Mouse (Mus musculus): ENCODE results near the gene Etnk2. TPM values are rescaled to one million over a fixed set of nuclear protein-coding genes. Genes with fewer than 3 reads are reported as not detected.
A peak's percentile ranks its signal among the peaks of the same experiment; 100 is the strongest.

Gene Etnk2
- polyA plus RNA-seq (2016; fragmentation: Nextera tagmentation; extraction: Ambion mirVana), result 3.0 and 3.4 TPM in 2 replicates

- Histone ChIP-seq H3K9me3 (no peaks in the 10 kb centered on the region), H3K4me1 (peaks cover 20% of the 10 kb centered on the region), H3K4me3 (peak within 1 kb of the TSS; percentile 66), H3K9ac (peak within 1 kb of the TSS; percentile 38; the same call in 1 of the 2 replicates), H3K4me2 (replicated peaks) (peak within 1 kb of the TSS; percentile 97), H3K36me3 (no peaks in the 10 kb centered on the region), H3K27ac (no peak within 1 kb of the TSS), H3K27me3 (peaks cover 32% of the 10 kb centered on the region)
- 1% methylated on average over 52 of the region's 52 CpGs for WGBS
- peak; percentile 58 for ATAC-seq (ENCODE audit: insufficient number of reproducible peaks, insufficient read depth, low FRiP score, low TSS enrichment)
These were observed at the start of gene Etnk2 for GRCm38 (mm10) chr1:133363276-133364021. Etnk2 (plus strand) TSS chr1:133363572.

- WGBS, result 19% methylated on average over 8 of the region's 8 CpGs
- ATAC-seq (ENCODE audit: insufficient number of reproducible peaks, insufficient read depth, low FRiP score, low TSS enrichment), result no peak
- H3K9me3 ChIP-seq, result 0 out of 2 replicates have a peak, but pooled peaks cover 6% of the 10 kb centered on the region
- H3K4me2 ChIP-seq (replicated peaks), result no peak overlapping the region
- no peaks in the 10 kb centered on the region for H3K36me3 ChIP-seq
- no peak overlapping the region for H3K27ac ChIP-seq
- peaks cover 9% of the 10 kb centered on the region; the same call in 1 of the 2 replicates for H3K4me1 ChIP-seq
- H3K9ac ChIP-seq, result no peak overlapping the region
- no peaks in the 10 kb centered on the region; the same call in 1 of the 2 replicates for H3K27me3 ChIP-seq
- H3K4me3 ChIP-seq, result no peak overlapping the region
These were observed 49.0 kb upstream of the Etnk2 start for GRCm38 (mm10) chr1:133314364-133314763.

- H3K4me2 ChIP-seq (replicated peaks), result no peak overlapping the region
- no peak overlapping the region for H3K27ac ChIP-seq
- WGBS, result 85% methylated on average over 6 of the region's 6 CpGs
- no peak overlapping the region for H3K9ac ChIP-seq
- no peaks in the 10 kb centered on the region for H3K36me3 ChIP-seq
- no peak for ATAC-seq (ENCODE audit: insufficient number of reproducible peaks, insufficient read depth, low FRiP score, low TSS enrichment)
- H3K4me3 ChIP-seq, result no peak overlapping the region
- H3K27me3 ChIP-seq, result no peaks in the 10 kb centered on the region; the same call in 1 of the 2 replicates
- H3K9me3 ChIP-seq, result 0 out of 2 replicates have a peak, but pooled peaks cover 6% of the 10 kb centered on the region
- H3K4me1 ChIP-seq, result peaks cover 9% of the 10 kb centered on the region; the same call in 1 of the 2 replicates
These were observed 47.6 kb upstream of the Etnk2 start for GRCm38 (mm10) chr1:133315775-133316174.

GRCm38 (mm10) chr1:133316577-133316976 lies 46.8 kb upstream of the Etnk2 start:
- Histone ChIP-seq H3K9ac (no peak overlapping the region), H3K36me3 (no peaks in the 10 kb centered on the region), H3K27me3 (no peaks in the 10 kb centered on the region; the same call in 1 of the 2 replicates), H3K4me2 (replicated peaks) (no peak overlapping the region), H3K27ac (no peak overlapping the region), H3K4me3 (no peak overlapping the region), H3K4me1 (peaks cover 9% of the 10 kb centered on the region; the same call in 1 of the 2 replicates), H3K9me3 (0 out of 2 replicates have a peak, but pooled peaks cover 6% of the 10 kb centered on the region)
- no peak for ATAC-seq (ENCODE audit: insufficient number of reproducible peaks, insufficient read depth, low FRiP score, low TSS enrichment)
- WGBS, result 73% methylated on average over 4 of the region's 4 CpGs

GRCm38 (mm10) chr1:133317149-133317548 lies 46.2 kb upstream of the Etnk2 start:
- Histone ChIP-seq H3K4me1 (peaks cover 5% of the 10 kb centered on the region; the same call in 1 of the 2 replicates), H3K4me2 (replicated peaks) (no peak overlapping the region), H3K4me3 (no peak overlapping the region), H3K36me3 (no peaks in the 10 kb centered on the region), H3K9me3 (0 out of 2 replicates have a peak, but pooled peaks cover 6% of the 10 kb centered on the region), H3K27ac (no peak overlapping the region), H3K9ac (no peak overlapping the region), H3K27me3 (no peaks in the 10 kb centered on the region; the same call in 1 of the 2 replicates)
- WGBS, result 77% methylated on average over 1 of the region's 1 CpGs
- no peak for ATAC-seq (ENCODE audit: insufficient number of reproducible peaks, insufficient read depth, low FRiP score, low TSS enrichment)

- H3K36me3 ChIP-seq, result no peaks in the 10 kb centered on the region
- H3K9me3 ChIP-seq, result 0 out of 2 replicates have a peak, but pooled peaks cover 6% of the 10 kb centered on the region
- ATAC-seq (ENCODE audit: insufficient number of reproducible peaks, insufficient read depth, low FRiP score, low TSS enrichment), result no peak
- no peak within 1 kb of the TSS for H3K4me2 ChIP-seq (replicated peaks)
- no peaks in the 10 kb centered on the region for H3K27me3 ChIP-seq
- no peak within 1 kb of the TSS for H3K4me3 ChIP-seq
- no peak within 1 kb of the TSS for H3K27ac ChIP-seq
- peaks cover 7% of the 10 kb centered on the region for H3K4me1 ChIP-seq
- no peak within 1 kb of the TSS for H3K9ac ChIP-seq
- 88% methylated on average over 13 of the region's 13 CpGs for WGBS
These were observed 42.0 kb upstream of the Etnk2 start, which contains the start of gene Kiss1 for GRCm38 (mm10) chr1:133321267-133321925. Kiss1 (plus strand) TSS chr1:133321875.

GRCm38 (mm10) chr1:133323333-133323732 lies 40.0 kb upstream of the Etnk2 start:
- Histone ChIP-seq H3K9ac (no peak overlapping the region), H3K9me3 (0 out of 2 replicates have a peak, but pooled peaks cover 3% of the 10 kb centered on the region), H3K4me3 (no peak overlapping the region), H3K27me3 (peaks cover 11% of the 10 kb centered on the region), H3K4me1 (peaks cover 7% of the 10 kb centered on the region), H3K4me2 (replicated peaks) (no peak overlapping the region), H3K36me3 (no peaks in the 10 kb centered on the region), H3K27ac (no peak overlapping the region)
- ATAC-seq (ENCODE audit: insufficient number of reproducible peaks, insufficient read depth, low FRiP score, low TSS enrichment), result no peak; the same call in 1 of the 2 replicates
- 37% methylated on average over 5 of the region's 5 CpGs for WGBS

- Histone ChIP-seq H3K36me3 (no peaks in the 10 kb centered on the region), H3K9me3 (no peaks in the 10 kb centered on the region), H3K4me2 (replicated peaks) (no peak overlapping the region), H3K4me1 (peaks cover 14% of the 10 kb centered on the region), H3K9ac (no peak overlapping the region), H3K27me3 (peaks cover 35% of the 10 kb centered on the region), H3K4me3 (no peak overlapping the region), H3K27ac (no peak overlapping the region)
- ATAC-seq (ENCODE audit: insufficient number of reproducible peaks, insufficient read depth, low FRiP score, low TSS enrichment), result no peak
- 85% methylated on average over 8 of the region's 8 CpGs for WGBS
These were observed 37.4 kb upstream of the Etnk2 start for GRCm38 (mm10) chr1:133325951-133326350.

GRCm38 (mm10) chr1:133327094-133327493 lies 36.3 kb upstream of the Etnk2 start:
- Histone ChIP-seq H3K9ac (no peak overlapping the region), H3K27me3 (peaks cover 44% of the 10 kb centered on the region), H3K36me3 (no peaks in the 10 kb centered on the region), H3K4me3 (no peak overlapping the region), H3K27ac (no peak overlapping the region), H3K4me1 (peaks cover 14% of the 10 kb centered on the region), H3K9me3 (no peaks in the 10 kb centered on the region), H3K4me2 (replicated peaks) (no peak overlapping the region)
- 59% methylated on average over 5 of the region's 5 CpGs for WGBS
- no peak for ATAC-seq (ENCODE audit: insufficient number of reproducible peaks, insufficient read depth, low FRiP score, low TSS enrichment)

- H3K4me3 ChIP-seq, result no peak overlapping the region
- H3K27me3 ChIP-seq, result peaks cover 46% of the 10 kb centered on the region
- no peaks in the 10 kb centered on the region for H3K9me3 ChIP-seq
- no peaks in the 10 kb centered on the region for H3K36me3 ChIP-seq
- no peak for ATAC-seq (ENCODE audit: insufficient number of reproducible peaks, insufficient read depth, low FRiP score, low TSS enrichment)
- no peak overlapping the region for H3K4me2 ChIP-seq (replicated peaks)
- 59% methylated on average over 6 of the region's 6 CpGs for WGBS
- no peak overlapping the region for H3K9ac ChIP-seq
- H3K4me1 ChIP-seq, result peaks cover 9% of the 10 kb centered on the region
- H3K27ac ChIP-seq, result no peak overlapping the region
These were observed 35.0 kb upstream of the Etnk2 start for GRCm38 (mm10) chr1:133328299-133328795.

- H3K9me3 ChIP-seq, result no peaks in the 10 kb centered on the region
- no peaks in the 10 kb centered on the region for H3K36me3 ChIP-seq
- H3K4me1 ChIP-seq, result peaks cover 7% of the 10 kb centered on the region
- H3K27ac ChIP-seq, result no peak overlapping the region
- 6% methylated on average over 34 of the region's 34 CpGs for WGBS
- H3K27me3 ChIP-seq, result peaks cover 46% of the 10 kb centered on the region
- peak overlapping the region; percentile 62 for H3K4me2 ChIP-seq (replicated peaks)
- peak; percentile 30; the same call in 1 of the 2 replicates for ATAC-seq (ENCODE audit: insufficient number of reproducible peaks, insufficient read depth, low FRiP score, low TSS enrichment)
- H3K9ac ChIP-seq, result peak overlapping the region; percentile 45; the same call in 1 of the 2 replicates
- peak overlapping the region; percentile 34 for H3K4me3 ChIP-seq
These were observed 34.3 kb upstream of the Etnk2 start for GRCm38 (mm10) chr1:133328896-133329637.

Measured in embryonic facial prominence, embryonic 12.5 days (tissue).